Mouse (Mus musculus) hindlimb bud, embryonic 11.5 days (tissue): ENCODE results near the gene Chsy1.

ENCODE experiments used
- DNase-seq: peaks from one replicate; pipeline ENCODE4 v3.0.0-alpha.2; 2012; ENCODE audit warnings: low read depth, low spot score; ENCODE audit errors: extremely low spot score

The Chsy1 gene

GRCm38 (mm10) chr7:66138878-66139277 is 29.6 kb downstream of the Chsy1 start:
- DNase-seq, result no peak

GRCm38 (mm10) chr7:66140095-66140494 is 30.8 kb downstream of the Chsy1 start:
- DNase-seq, result no peak

GRCm38 (mm10) chr7:66140923-66141570 is 31.7 kb downstream of the Chsy1 start:
- DNase-seq, result no peak

- DNase-seq, result no peak
Measured at GRCm38 (mm10) chr7:66142514-66142913, 33.2 kb downstream of the Chsy1 start.

GRCm38 (mm10) chr7:66144543-66144942 is 35.2 kb downstream of the Chsy1 start:
- DNase-seq, result no peak

- DNase-seq, result no peak
Measured at GRCm38 (mm10) chr7:66147156-66147555, 37.8 kb downstream of the Chsy1 start.

- DNase-seq, result no peak
Measured at GRCm38 (mm10) chr7:66147816-66148215, 38.5 kb downstream of the Chsy1 start.

- no peak for DNase-seq
Measured at GRCm38 (mm10) chr7:66149506-66149905, 40.2 kb downstream of the Chsy1 start.

GRCm38 (mm10) chr7:66150411-66150810 is 41.1 kb downstream of the Chsy1 start:
- DNase-seq, result no peak

- no peak for DNase-seq
Measured at GRCm38 (mm10) chr7:66157413-66157812, 48.1 kb downstream of the Chsy1 start.

- DNase-seq, result no peak
Measured at GRCm38 (mm10) chr7:66157861-66158415, 48.6 kb downstream of the Chsy1 start.

- DNase-seq, result no peak
Measured at GRCm38 (mm10) chr7:66158616-66159129, 49.4 kb downstream of the Chsy1 start.

- no peak for DNase-seq
Measured at GRCm38 (mm10) chr7:66159961-66160360, 50.6 kb downstream of the Chsy1 start.

- no peak for DNase-seq
Measured at GRCm38 (mm10) chr7:66161836-66162235, 52.5 kb downstream of the Chsy1 start.

- DNase-seq, result no peak
Measured at GRCm38 (mm10) chr7:66162489-66162888, 53.2 kb downstream of the Chsy1 start.

- DNase-seq, result no peak
Measured at GRCm38 (mm10) chr7:66162981-66163380, 53.7 kb downstream of the Chsy1 start.

- DNase-seq, result no peak
Measured at GRCm38 (mm10) chr7:66164427-66165031, 55.2 kb downstream of the Chsy1 start.

- DNase-seq, result no peak
Measured at GRCm38 (mm10) chr7:66165036-66165798, 55.9 kb downstream of the Chsy1 start.

- DNase-seq, result no peak
Measured at GRCm38 (mm10) chr7:66168877-66169276, 59.6 kb downstream of the Chsy1 start.

GRCm38 (mm10) chr7:66169476-66169875 is 60.2 kb downstream of the Chsy1 start:
- no peak for DNase-seq

GRCm38 (mm10) chr7:66170802-66171505 is 61.6 kb downstream of the Chsy1 start:
- no peak for DNase-seq
